Mouse (Mus musculus) midbrain, embryonic 16.5 days (tissue): ENCODE results near the gene Cfap52. TPM values are rescaled to one million over a fixed set of nuclear protein-coding genes. Genes with fewer than 3 reads are reported as not detected.

ENCODE experiments used
- ATAC-seq: fragments of 200-750 bp; cut with Nextera tagmentation; 2 replicates; pipeline ENCODE4 v1.8.0; 2017; ENCODE audit warnings: moderate TSS enrichment
- H3K27ac ChIP-seq: fragments of 300-500 bp; sonication (generic); 2 replicates; pipeline ENCODE4 v1.5.1; 2014; ENCODE audit warnings: mild to moderate bottlenecking, low read length, mixed read lengths
- H3K27me3 ChIP-seq: fragments of 300-500 bp; sonication (generic); 2 replicates; pipeline ENCODE4 v1.6.1; 2014; ENCODE audit warnings: low read depth, low read length, mixed read lengths; ENCODE audit not compliant: control insufficient read depth, insufficient read depth
- H3K36me3 ChIP-seq: fragments of 300-500 bp; sonication (generic); 2 replicates; pipeline ENCODE4 v1.6.1; 2014; ENCODE audit warnings: mild to moderate bottlenecking, low read length, moderate library complexity, mixed read lengths; ENCODE audit not compliant: control insufficient read depth, insufficient read depth
- H3K4me1 ChIP-seq: fragments of 300-500 bp; sonication (generic); 2 replicates; pipeline ENCODE4 v1.6.1; 2014; ENCODE audit warnings: mild to moderate bottlenecking, low read length, mixed read lengths; ENCODE audit not compliant: control insufficient read depth, insufficient read depth
- H3K4me2 ChIP-seq: fragments of 300-500 bp; sonication (generic); 2 replicates; pipeline ENCODE4 v1.6.1; 2014; ENCODE audit warnings: mild to moderate bottlenecking, low read length, mixed read lengths
- H3K4me3 ChIP-seq: fragments of 300-500 bp; sonication (generic); 2 replicates; pipeline ENCODE4 v1.5.1; 2014; ENCODE audit warnings: low read depth, mild to moderate bottlenecking, low read length, moderate library complexity, mixed read lengths
- H3K9ac ChIP-seq: fragments of 300-500 bp; sonication (generic); 2 replicates; pipeline ENCODE4 v1.6.1; 2014; ENCODE audit warnings: low read depth, low read length, mixed read lengths
- H3K9me3 ChIP-seq: fragments of 300-500 bp; sonication (generic); replicated peaks from 2 replicates; pipeline ENCODE4 v1.6.1; 2014; ENCODE audit warnings: mild to moderate bottlenecking, low read length, mixed read lengths; ENCODE audit not compliant: control insufficient read depth, poor library complexity, severe bottlenecking
- WGBS: fragments of 180-500 bp; shearing (Covaris S2); extraction: QIAGEN DNeasy Blood & Tissue Kit; methylation state at CpG from one replicate; pipeline ENCODE4 v1.1.7; 2014; 5-methylcytosine and 5-hydroxymethylcytosine counted together
- polyA plus RNA-seq: library from polyadenylated mRNA; unstranded; fragments of >200 nt; fragmentation: Nextera tagmentation; extraction: Ambion mirVana; gene quantifications from 2 replicates; pipeline ENCODE4 v1.2.1, GENCODE M21; 2015

Gene Cfap52
- polyA plus RNA-seq, 1 experiment from 2014 or later: 4.6 TPM

DNA sequence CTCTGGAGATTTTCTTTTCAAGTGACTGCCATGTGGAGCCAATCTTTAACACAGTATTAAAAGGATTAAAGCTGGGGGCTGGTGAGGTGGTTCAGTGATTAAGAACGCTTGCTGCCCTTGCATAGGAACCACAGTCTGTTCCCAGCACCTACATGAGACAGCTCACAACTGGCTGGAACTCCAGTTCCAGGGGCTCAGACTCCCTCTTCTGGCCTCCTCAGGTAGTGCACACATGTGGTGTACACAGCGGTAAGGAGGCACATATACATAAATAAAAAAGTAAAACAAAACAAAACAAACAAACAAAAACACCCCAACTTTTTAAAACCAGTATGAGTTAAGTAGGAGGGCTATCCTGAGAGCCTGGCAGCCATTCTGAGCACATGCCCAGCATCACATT is 79.5 kb downstream of the Cfap52 start:
- Histone ChIP-seq H3K9ac (no peak overlapping the region), H3K4me1 (no peaks in the 10 kb centered on the region), H3K36me3 (no peaks in the 10 kb centered on the region), H3K9me3 (no peaks in the 10 kb centered on the region), H3K4me2 (no peak overlapping the region), H3K27ac (no peak overlapping the region), H3K27me3 (no peaks in the 10 kb centered on the region), H3K4me3 (no peak overlapping the region)
- no peak for ATAC-seq
- 74% methylated on average over 2 of the region's 2 CpGs for WGBS

Other genes with a start within 250 kb of the Cfap52 start
- 0.15 and 0.22 TPM in 2 replicates for gene Glp2r, start 194.5 kb downstream of the Cfap52 start, polyA plus RNA-seq
- not detected in 2 replicates for gene Gsg1l2, start 191.0 kb downstream of the Cfap52 start, polyA plus RNA-seq
- not detected in 2 replicates for gene Dhrs7c, start 167.5 kb downstream of the Cfap52 start, polyA plus RNA-seq
- 0.80 and 0.88 TPM in 2 replicates for gene Usp43, start 43.5 kb downstream of the Cfap52 start, polyA plus RNA-seq
- 64.1 and 69.3 TPM in 2 replicates for gene Stx8, start 542 bp upstream of the Cfap52 start, polyA plus RNA-seq